Mouse (Mus musculus) kidney, adult 2 months (tissue): ENCODE measurements around the gene 1110032A03Rik. TPM values are rescaled to one million over a fixed set of nuclear protein-coding genes. Genes with fewer than 3 reads are reported as not detected.
A peak's percentile ranks its signal among the peaks of the same experiment; 100 is the strongest.

ENCODE experiments used
- DNase-seq: peaks from one replicate; pipeline ENCODE4 v3.0.0; 2021
- H3K27ac ChIP-seq: fragments of 200-500 bp; 2 replicates; pipeline ENCODE4 v1.5.1; 2012; ENCODE audit warnings: low read depth, low read length, control low read depth, inconsistent platforms; ENCODE audit not compliant: insufficient read depth
- H3K27me3 ChIP-seq: fragments of 200-500 bp; replicated peaks from 2 replicates; pipeline ENCODE4 v1.6.1; 2012; ENCODE audit warnings: mild to moderate bottlenecking, moderate library complexity, low read length, inconsistent platforms; ENCODE audit not compliant: control insufficient read depth, insufficient read depth
- H3K36me3 ChIP-seq: fragments of 200-500 bp; 2 replicates; pipeline ENCODE4 v1.6.1; 2012; ENCODE audit warnings: mild to moderate bottlenecking, moderate library complexity, low read length, inconsistent platforms; ENCODE audit not compliant: control insufficient read depth, insufficient read depth
- H3K4me1 ChIP-seq: fragments of 200-500 bp; 2 replicates; pipeline ENCODE4 v1.6.1; 2011; ENCODE audit warnings: low read length; ENCODE audit not compliant: control insufficient read depth, insufficient read depth
- H3K4me3 ChIP-seq: fragments of 200-500 bp; 2 replicates; pipeline ENCODE4 v1.5.1; 2011; ENCODE audit warnings: mild to moderate bottlenecking, low read depth, low read length, control low read depth; ENCODE audit not compliant: insufficient read depth
- CTCF ChIP-seq: fragments of 200-500 bp; conservative IDR thresholded peaks from 2 replicates; pipeline ENCODE4 v1.5.1; 2011; ENCODE audit warnings: low read depth, mild to moderate bottlenecking, control low read depth, low read length, moderate library complexity, mixed read lengths; ENCODE audit not compliant: insufficient read depth, insufficient read length
- POLR2A ChIP-seq: fragments of 200-500 bp; IDR thresholded peaks from one replicate; pipeline ENCODE4 v1.6.1; 2011; ENCODE audit warnings: low read depth, low read length, control low read depth
- WGBS: fragments of 180-500 bp; shearing (Covaris S2); methylation state at CpG from one replicate; pipeline ENCODE4 v1.1.7; 2018; 5-methylcytosine and 5-hydroxymethylcytosine counted together
- polyA plus RNA-seq: library from polyadenylated mRNA; depleted of rRNA; stranded (reverse); fragments of >200 nt; gene quantifications from 2 replicates; pipeline ENCODE4 v1.2.3, GENCODE M21; 2012

1110032A03Rik gene
- polyA plus RNA-seq, 1 experiment = 97.4 TPM

- TF ChIP-seq POLR2A = no peak
- TF ChIP-seq CTCF = no peak
- Histone ChIP-seq H3K4me3 (no peak overlapping the region), H3K27me3 (no peaks in the 10 kb centered on the region), H3K36me3 (no peaks in the 10 kb centered on the region), H3K27ac (no peak overlapping the region), H3K4me1 (peaks cover 6% of the 10 kb centered on the region)
- WGBS = 70% methylated on average over 5 of the region's 5 CpGs
- no peak for DNase-seq
These were observed 18.6 kb downstream of the 1110032A03Rik start for GRCm38 (mm10) chr9:50756711-50757110.

DNA sequence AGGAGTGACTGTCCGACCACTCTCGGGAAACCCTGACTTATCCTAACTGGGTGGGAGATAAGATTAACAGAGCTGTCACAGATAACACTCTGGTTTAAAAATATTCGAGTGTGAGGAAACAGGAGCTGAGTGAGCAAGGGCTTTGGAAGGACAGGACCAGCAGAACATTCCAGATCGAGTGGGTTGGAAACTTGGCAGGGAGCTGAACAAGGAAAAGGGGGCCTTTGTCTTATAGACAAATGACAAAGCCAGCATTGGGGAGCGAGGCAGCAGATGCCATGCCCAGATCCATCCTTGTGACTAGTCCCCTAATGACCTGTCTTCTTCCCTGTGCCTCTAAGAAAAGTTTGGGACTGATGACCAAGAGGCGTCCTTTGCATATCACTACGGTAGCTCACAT, 21.4 kb downstream of the 1110032A03Rik start:
- H3K36me3 ChIP-seq = no peaks in the 10 kb centered on the region
- WGBS = 52% methylated on average over 7 of the region's 7 CpGs
- peaks cover 14% of the 10 kb centered on the region for H3K4me1 ChIP-seq
- H3K4me3 ChIP-seq = peak overlapping the region; percentile 57
- no peak for TF ChIP-seq CTCF
- no peak for TF ChIP-seq POLR2A
- peak overlapping the region; percentile 92 for H3K27ac ChIP-seq
- H3K27me3 ChIP-seq = no peaks in the 10 kb centered on the region
- no peak for DNase-seq

DNA sequence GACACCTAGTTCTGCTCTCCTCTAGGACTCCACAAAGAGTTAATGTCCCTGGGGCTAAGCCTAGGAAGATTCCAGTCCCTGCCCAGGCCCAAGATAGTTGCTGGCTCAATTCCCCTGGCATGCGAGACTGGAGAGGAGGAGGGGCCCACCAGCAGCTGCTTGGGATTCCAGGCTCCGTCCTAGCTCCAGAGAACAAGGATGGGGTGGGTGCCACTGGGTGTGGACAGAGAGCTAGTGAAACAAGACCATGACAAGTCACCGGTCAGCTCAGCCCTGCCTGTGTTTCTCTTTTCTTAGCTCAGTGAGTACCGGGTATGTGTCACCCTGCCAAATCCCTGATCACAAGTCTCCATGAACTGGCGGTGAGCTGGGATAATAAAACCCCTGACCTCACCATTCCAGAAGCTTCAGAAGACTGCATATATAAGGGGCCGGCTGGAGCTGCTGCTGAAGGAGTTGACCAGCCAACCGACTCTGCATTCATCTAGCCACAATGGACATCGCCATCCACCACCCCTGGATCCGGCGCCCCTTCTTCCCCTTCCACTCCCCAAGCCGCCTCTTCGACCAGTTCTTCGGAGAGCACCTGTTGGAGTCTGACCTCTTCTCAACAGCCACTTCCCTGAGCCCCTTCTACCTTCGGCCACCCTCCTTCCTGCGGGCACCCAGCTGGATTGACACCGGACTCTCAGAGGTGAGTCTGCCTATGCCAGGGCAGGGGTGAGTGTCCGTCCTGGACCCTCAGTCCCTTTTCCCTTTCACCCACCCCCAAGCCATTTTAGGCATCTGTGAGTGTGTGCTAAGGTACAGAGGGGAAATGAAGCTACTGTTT, 22.3 kb downstream of the 1110032A03Rik start:
- Histone ChIP-seq H3K27me3 (no peaks in the 10 kb centered on the region), H3K4me1 (peaks cover 19% of the 10 kb centered on the region), H3K27ac (peak overlapping the region; percentile 92), H3K4me3 (peak overlapping the region; percentile 57), H3K36me3 (no peaks in the 10 kb centered on the region)
- 30% methylated on average over 17 of the region's 17 CpGs for WGBS
- peak; percentile 91 for DNase-seq
- TF ChIP-seq CTCF (no peak), POLR2A (no peak)

DNA sequence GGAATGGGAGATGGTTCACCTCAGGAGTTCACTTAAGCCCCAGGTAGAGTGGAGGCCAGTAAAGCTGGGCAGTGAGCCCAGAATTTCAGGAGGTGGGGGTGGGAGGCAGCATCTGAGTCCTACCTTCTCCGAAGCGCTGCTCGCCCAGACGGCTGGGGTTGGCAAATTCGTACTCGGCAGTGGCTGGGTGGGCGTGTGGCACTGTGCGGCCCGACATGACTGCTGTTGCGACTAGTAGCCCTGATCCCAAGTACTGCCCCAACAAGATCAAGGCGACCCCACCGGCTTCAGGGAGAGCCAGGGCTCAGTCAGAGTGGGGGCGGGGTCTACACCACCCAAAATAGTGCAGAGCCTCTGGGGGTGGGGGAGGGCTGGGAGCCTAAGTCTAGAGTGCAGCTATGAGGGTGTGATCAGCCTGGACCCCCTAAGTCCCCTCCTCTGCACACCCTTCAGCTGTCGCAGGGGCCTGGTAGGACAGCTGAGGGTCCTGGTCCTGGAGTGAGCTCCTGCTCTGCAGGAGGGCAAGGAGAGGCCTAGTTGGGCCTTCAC, 23.2 kb downstream of the 1110032A03Rik start, which contains the start of gene Hspb2:
TSS of gene Hspb2 (minus strand) at position 301 of the 549 bp plus-strand sequence.
- Histone ChIP-seq H3K27ac (peak within 1 kb of the TSS; percentile 92), H3K4me3 (peak within 1 kb of the TSS; percentile 57), H3K4me1 (peaks cover 19% of the 10 kb centered on the region), H3K27me3 (no peaks in the 10 kb centered on the region), H3K36me3 (no peaks in the 10 kb centered on the region)
- WGBS = 38% methylated on average over 14 of the region's 14 CpGs
- DNase-seq = peak; percentile 46
- TF ChIP-seq POLR2A (no peak), CTCF (no peak)

- Histone ChIP-seq H3K4me3 (peak within 1 kb of the TSS; percentile 39), H3K36me3 (no peaks in the 10 kb centered on the region), H3K27me3 (no peaks in the 10 kb centered on the region), H3K4me1 (peaks cover 19% of the 10 kb centered on the region), H3K27ac (peak within 1 kb of the TSS; percentile 92)
- TF ChIP-seq POLR2A = no peak
- no peak for TF ChIP-seq CTCF
- no peak for DNase-seq
- 65% methylated on average over 22 of the region's 22 CpGs for WGBS
These were observed 24.0 kb downstream of the 1110032A03Rik start, which contains the start of gene Cryab for GRCm38 (mm10) chr9:50751323-50751722. TSS of gene Cryab (plus strand) at chr9:50751325.

DNA sequence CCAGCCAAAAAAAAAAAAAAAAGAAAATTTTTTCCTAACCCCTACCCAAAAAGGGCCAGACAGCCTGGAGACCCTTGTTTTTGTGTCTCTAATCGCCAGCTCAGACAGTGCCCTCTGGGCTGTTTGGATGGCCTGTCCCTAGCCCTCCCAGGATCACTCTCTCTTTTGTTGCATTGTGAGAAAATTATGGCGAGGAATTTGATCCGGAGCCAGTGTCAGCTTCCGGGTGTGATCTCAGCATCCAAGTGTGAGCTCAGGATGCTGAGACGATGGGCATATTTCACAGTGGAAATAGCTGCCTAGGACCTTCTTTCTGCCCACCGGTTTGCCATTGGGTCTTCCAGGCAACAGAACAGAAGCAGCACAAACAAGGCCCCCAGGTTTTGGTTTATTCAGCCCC, 24.6 kb downstream of the 1110032A03Rik start:
- no peaks in the 10 kb centered on the region for H3K27me3 ChIP-seq
- peak overlapping the region; percentile 92 for H3K27ac ChIP-seq
- peaks cover 19% of the 10 kb centered on the region for H3K4me1 ChIP-seq
- no peak for DNase-seq
- WGBS = 68% methylated on average over 6 of the region's 6 CpGs
- peak overlapping the region; percentile 39; the same call in 1 of the 2 replicates for H3K4me3 ChIP-seq
- no peaks in the 10 kb centered on the region for H3K36me3 ChIP-seq
- TF ChIP-seq CTCF = no peak
- no peak for TF ChIP-seq POLR2A

DNA sequence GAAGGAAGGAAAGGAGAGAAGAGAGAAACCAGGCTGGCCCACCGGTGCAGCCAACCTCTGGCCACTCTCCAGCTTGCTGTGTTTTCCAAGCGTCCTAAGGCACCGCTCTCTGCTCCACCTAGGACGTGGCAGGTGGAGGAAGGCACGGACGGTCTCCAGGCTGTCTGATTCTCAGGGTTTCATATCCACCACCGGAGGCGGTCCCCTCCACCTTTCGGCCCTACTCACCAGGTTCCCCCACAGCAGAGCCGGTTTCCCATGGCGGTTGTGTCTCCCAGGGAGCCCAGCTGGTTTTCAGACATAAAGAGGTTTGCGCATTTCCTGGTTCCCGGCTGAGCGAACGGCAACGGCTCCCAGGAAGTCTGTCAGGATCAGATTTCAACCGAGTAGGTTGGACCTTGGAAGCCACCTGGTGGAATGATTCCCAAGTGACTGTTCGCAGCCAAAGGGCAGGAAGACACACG, 29.1 kb downstream of the 1110032A03Rik start, which contains the start of gene 2310030G06Rik:
TSS of gene 2310030G06Rik (minus strand) at position 323 of the 464 bp plus-strand sequence.
- TF ChIP-seq POLR2A (no peak), CTCF (peak; percentile 51)
- 4% methylated on average over 19 of the region's 19 CpGs for WGBS
- DNase-seq = peak; percentile 92
- Histone ChIP-seq H3K36me3 (no peaks in the 10 kb centered on the region), H3K27ac (peak within 1 kb of the TSS; percentile 90), H3K4me1 (peaks cover 12% of the 10 kb centered on the region; the same call in 1 of the 2 replicates), H3K4me3 (peak within 1 kb of the TSS; percentile 77), H3K27me3 (no peaks in the 10 kb centered on the region)
